Mouse (Mus musculus) lung, postnatal 36 days (tissue): Measurements from ENCODE around the gene Rp9.
"Not testable (repeated sequence)": the region's sequence is repeated elsewhere in the genome, so short reads cannot be mapped to it uniquely, and the experiment has no call there.

Experiments used
- DNase-seq: peaks from one replicate; pipeline ENCODE4 v3.0.0; 2022; ENCODE audit warnings: mixed read lengths

Rp9 gene

GRCm38 (mm10) chr9:22457142-22457835 is 12.3 kb downstream of the Rp9 start:
- peak; percentile 32 for DNase-seq

- no peak for DNase-seq
Measured at GRCm38 (mm10) chr9:22455041-22455440, 14.5 kb downstream of the Rp9 start.

GRCm38 (mm10) chr9:22453990-22454389 is 15.6 kb downstream of the Rp9 start, which contains the start of gene Gm17545:
Gene Gm17545 (plus strand): TSS chr9:22454290.
- not testable (repeated sequence) for DNase-seq

GRCm38 (mm10) chr9:22453501-22453924 is 16.0 kb downstream of the Rp9 start:
- DNase-seq = no peak

- no peak for DNase-seq
Measured at GRCm38 (mm10) chr9:22452697-22453096, 16.8 kb downstream of the Rp9 start.

GRCm38 (mm10) chr9:22449209-22449608 is 20.3 kb downstream of the Rp9 start:
- no peak for DNase-seq

GRCm38 (mm10) chr9:22448420-22448819 is 21.1 kb downstream of the Rp9 start:
- DNase-seq = peak; percentile 9

- DNase-seq = peak; percentile 17
Measured at GRCm38 (mm10) chr9:22447213-22447612, 22.3 kb downstream of the Rp9 start.

GRCm38 (mm10) chr9:22445123-22445522 is 24.4 kb downstream of the Rp9 start:
- DNase-seq = no peak

- DNase-seq = peak; percentile 6
Measured at GRCm38 (mm10) chr9:22443157-22443556, 26.4 kb downstream of the Rp9 start.

- DNase-seq = no peak
Measured at GRCm38 (mm10) chr9:22438826-22439225, 30.7 kb downstream of the Rp9 start.

- no peak for DNase-seq
Measured at GRCm38 (mm10) chr9:22434101-22434500, 35.4 kb downstream of the Rp9 start.

GRCm38 (mm10) chr9:22433221-22433620 is 36.3 kb downstream of the Rp9 start:
- DNase-seq = no peak

GRCm38 (mm10) chr9:22430315-22430840 is 39.2 kb downstream of the Rp9 start:
- peak; percentile 12 for DNase-seq

- peak; percentile 21 for DNase-seq
Measured at GRCm38 (mm10) chr9:22429533-22430241, 39.9 kb downstream of the Rp9 start.

GRCm38 (mm10) chr9:22428666-22429410 is 40.7 kb downstream of the Rp9 start:
- DNase-seq = no peak

GRCm38 (mm10) chr9:22428028-22428665 is 41.4 kb downstream of the Rp9 start:
- no peak for DNase-seq

- no peak for DNase-seq
Measured at GRCm38 (mm10) chr9:22424719-22425118, 44.8 kb downstream of the Rp9 start.

- no peak for DNase-seq
Measured at GRCm38 (mm10) chr9:22424196-22424595, 45.3 kb downstream of the Rp9 start.

GRCm38 (mm10) chr9:22423507-22423906 is 46.0 kb downstream of the Rp9 start:
- DNase-seq = no peak

- no peak for DNase-seq
Measured at GRCm38 (mm10) chr9:22422559-22422958, 47.0 kb downstream of the Rp9 start.

GRCm38 (mm10) chr9:22420491-22420890 is 49.1 kb downstream of the Rp9 start:
- DNase-seq = no peak

GRCm38 (mm10) chr9:22419877-22420276 is 49.7 kb downstream of the Rp9 start:
- no peak for DNase-seq
